Mouse (Mus musculus) gastrocnemius, adult 2 months (tissue): ENCODE data around the gene Scn5a. TPM values are rescaled to one million over a fixed set of nuclear protein-coding genes. Genes with fewer than 3 reads are reported as not detected.

ENCODE experiments used
- DNase-seq: peaks from one replicate; pipeline ENCODE4 v3.0.0; 2022
- H3K27ac ChIP-seq: fragments of 200-600 bp; 2 replicates; pipeline ENCODE4 v1.8.1; 2022; ENCODE audit warnings: mild to moderate bottlenecking
- H3K4me3 ChIP-seq: fragments of 200-600 bp; 2 replicates; pipeline ENCODE4 v1.8.1; 2022; ENCODE audit warnings: mild to moderate bottlenecking, moderate library complexity
- CTCF ChIP-seq: fragments of 200-600 bp; IDR thresholded peaks from 2 replicates; pipeline ENCODE4 v1.8.1; 2022; ENCODE audit warnings: antibody characterized with exemption, mild to moderate bottlenecking, moderate library complexity
- intact Hi-C: fragments of 180-260 bp; cut with DNase I; formaldehyde crosslinking; loops from one replicate; pipeline ENCODE4 v1.15.1; 2025
- total RNA-seq, 2 experiments: library from RNA; stranded (reverse); gene quantifications; 2 replicates each; pipeline ENCODE4 v1.2.3; 2021

The Scn5a gene
- total RNA-seq, 2 experiments from 2014 or later, result 0.05 to 0.36 TPM

- Histone ChIP-seq H3K27ac (no peak overlapping the region), H3K4me3 (no peak overlapping the region)
- TF ChIP-seq CTCF, result no peak
- intact Hi-C loops, result loop anchor here (1.0 to 10.0 kb wide), 3 partner anchors 115 to 430 kb away; partner anchors contain the start of gene Wdr48
- no peak for DNase-seq
These were observed 113.8 kb downstream of the Scn5a start for GRCm38 (mm10) chr9:119465056-119465455.

DNA sequence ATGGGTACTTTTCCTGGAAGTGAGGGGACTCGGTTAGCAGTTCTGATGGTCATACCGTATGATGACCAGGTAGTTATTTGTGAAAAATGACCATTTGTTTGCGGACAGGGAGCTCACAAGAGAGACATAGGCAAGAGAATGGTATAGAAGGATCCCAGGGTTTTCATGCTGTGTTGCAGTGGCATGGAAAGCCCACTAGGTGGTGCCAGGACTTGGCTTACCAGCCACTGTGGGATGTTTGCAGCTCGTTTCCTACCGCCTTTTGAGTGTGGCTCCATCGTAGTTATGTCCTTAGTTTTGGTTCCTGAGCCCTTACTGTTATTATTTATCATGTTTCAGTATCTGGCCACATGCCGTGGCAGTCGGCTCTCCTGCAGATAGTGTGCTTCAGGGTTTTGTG lies 118.4 kb downstream of the Scn5a start:
- DNase-seq, result peak; percentile 64
- TF ChIP-seq CTCF, result no peak; the same call in 1 of the 2 replicates
- Histone ChIP-seq H3K4me3 (no peak overlapping the region), H3K27ac (no peak overlapping the region)
- intact Hi-C loops, result loop anchor here (10.0 kb wide), 2 partner anchors 294 to 434 kb away; partner anchors contain the start of gene Wdr48

- no peak for TF ChIP-seq CTCF
- no peak overlapping the region for H3K27ac ChIP-seq
- H3K4me3 ChIP-seq, result no peak overlapping the region
- intact Hi-C loops, result no loop called here
- DNase-seq, result no peak
These were observed 121.7 kb downstream of the Scn5a start for GRCm38 (mm10) chr9:119457122-119457521.

- Histone ChIP-seq H3K4me3 (no peak overlapping the region), H3K27ac (no peak overlapping the region)
- intact Hi-C loops, result no loop called here
- DNase-seq, result no peak
- no peak for TF ChIP-seq CTCF
These were observed 122.8 kb downstream of the Scn5a start for GRCm38 (mm10) chr9:119455967-119456366.

DNA sequence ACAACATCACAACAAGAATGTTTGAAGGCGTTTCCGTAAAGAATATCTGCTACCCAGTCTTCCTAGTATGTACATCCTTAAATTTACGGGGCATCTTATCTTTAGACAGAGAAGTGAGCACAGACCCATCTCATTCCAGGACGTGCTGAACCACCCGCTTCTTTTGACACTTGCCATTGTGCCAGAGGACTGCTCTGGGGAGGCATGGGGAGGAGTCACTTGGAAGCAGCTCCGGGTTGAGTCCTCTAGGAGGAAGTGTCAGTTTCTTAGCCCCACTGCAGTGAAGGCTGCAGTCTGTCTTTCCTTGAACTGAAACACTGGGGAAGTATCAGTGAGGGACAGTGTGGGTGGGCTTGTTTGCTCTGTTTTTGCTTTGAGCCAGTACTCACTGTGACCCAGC lies 133.1 kb downstream of the Scn5a start:
- intact Hi-C loops, result no loop called here
- peak overlapping the region; percentile 91 for H3K4me3 ChIP-seq
- TF ChIP-seq CTCF, result no peak
- no peak for DNase-seq
- peak overlapping the region; percentile 84; the same call in 1 of the 2 replicates for H3K27ac ChIP-seq

GRCm38 (mm10) chr9:119444738-119445429 lies 133.9 kb downstream of the Scn5a start, which contains the start of gene Exog:
Exog (plus strand) TSS chr9:119444943.
- peak; percentile 99 for DNase-seq
- intact Hi-C loops, result no loop called here
- peak; percentile 74 for TF ChIP-seq CTCF
- H3K4me3 ChIP-seq, result peak within 1 kb of the TSS; percentile 91
- H3K27ac ChIP-seq, result peak within 1 kb of the TSS; percentile 84

GRCm38 (mm10) chr9:119438498-119439000 lies 140.3 kb downstream of the Scn5a start:
- intact Hi-C loops, result loop anchor here (10.0 kb wide), 1 partner anchor 174 kb away; no protein-coding TSS in a partner anchor
- H3K4me3 ChIP-seq, result no peak overlapping the region
- peak overlapping the region; percentile 54 for H3K27ac ChIP-seq
- no peak for TF ChIP-seq CTCF
- peak; percentile 65 for DNase-seq

- intact Hi-C loops, result loop anchor here (10.0 kb wide), 1 partner anchor 173 kb away; no protein-coding TSS in a partner anchor
- Histone ChIP-seq H3K4me3 (no peak overlapping the region), H3K27ac (peak overlapping the region; percentile 54)
- no peak for TF ChIP-seq CTCF
- no peak for DNase-seq
These were observed 140.8 kb downstream of the Scn5a start for GRCm38 (mm10) chr9:119438065-119438464.

DNA sequence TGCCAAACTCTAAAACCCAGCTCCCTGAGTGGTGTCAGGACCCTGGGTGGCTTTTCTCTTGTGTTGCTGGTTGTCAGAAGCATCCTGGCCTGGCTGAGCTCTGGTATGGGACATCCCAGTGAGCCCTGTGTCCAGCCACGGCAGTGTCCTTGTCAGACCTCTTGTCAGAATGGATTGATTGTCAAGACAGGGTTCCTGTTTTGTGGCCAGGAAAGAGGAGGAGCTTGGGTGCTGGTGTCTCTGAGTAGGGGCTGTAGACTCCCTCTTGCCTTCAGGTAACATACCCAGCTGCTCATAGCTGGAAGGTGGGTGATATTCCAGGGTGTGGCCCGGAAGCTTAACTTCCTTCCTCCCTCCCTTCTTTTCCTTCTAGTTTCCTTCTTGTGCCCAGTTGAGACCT lies 143.0 kb downstream of the Scn5a start:
- Histone ChIP-seq H3K4me3 (no peak overlapping the region), H3K27ac (no peak overlapping the region)
- no peak for TF ChIP-seq CTCF
- no peak for DNase-seq
- intact Hi-C loops, result loop anchor here (10.0 kb wide), 1 partner anchor 171 kb away; no protein-coding TSS in a partner anchor

Other genes starting within 250 kb of the Scn5a start
- gene Acaa1a, start 239.3 kb downstream of the Scn5a start, total RNA-seq, result 10 to 100 TPM; 31.1 to 42.3 TPM
- 1 to 10 TPM; 4.3 to 5.0 TPM for gene Myd88, start 237.6 kb downstream of the Scn5a start, total RNA-seq
- gene Xylb, start 221.6 kb downstream of the Scn5a start, total RNA-seq, result under 1 TPM; 0.13 to 0.14 TPM
- gene Slc22a14, start 213.5 kb downstream of the Scn5a start, total RNA-seq, result not detected
- 10 to 100 TPM; 14.5 to 20.6 TPM for gene Acvr2b, start 176.9 kb downstream of the Scn5a start, total RNA-seq
- gene Exog, start 134.1 kb downstream of the Scn5a start, total RNA-seq, result 1 to 10 TPM; 1.6 to 2.3 TPM
- gene Scn10a, start 140.3 kb upstream of the Scn5a start, total RNA-seq, result not detected
- not detected for gene Scn11a, start 246.4 kb upstream of the Scn5a start, total RNA-seq